Mouse (Mus musculus) adrenal gland, postnatal 10 days (tissue): ENCODE measurements at regions not wholly inside any gene's neighbourhood (a gene's known extent, or its start where the extent isn't known, plus 50 kb on each side); places are given as distances from the start of the nearest gene placed in this dataset.

ENCODE experiments used
- DNase-seq: peaks from one replicate; pipeline ENCODE4 v3.0.0; 2021; ENCODE audit warnings: mixed read lengths

GRCm38 (mm10) chr12:110082921-110083320, 195.9 kb upstream of the Dio3 start:
- DNase-seq = peak; percentile 37

GRCm38 (mm10) chr12:110083471-110083870, 195.4 kb upstream of the Dio3 start:
- no peak for DNase-seq

DNA sequence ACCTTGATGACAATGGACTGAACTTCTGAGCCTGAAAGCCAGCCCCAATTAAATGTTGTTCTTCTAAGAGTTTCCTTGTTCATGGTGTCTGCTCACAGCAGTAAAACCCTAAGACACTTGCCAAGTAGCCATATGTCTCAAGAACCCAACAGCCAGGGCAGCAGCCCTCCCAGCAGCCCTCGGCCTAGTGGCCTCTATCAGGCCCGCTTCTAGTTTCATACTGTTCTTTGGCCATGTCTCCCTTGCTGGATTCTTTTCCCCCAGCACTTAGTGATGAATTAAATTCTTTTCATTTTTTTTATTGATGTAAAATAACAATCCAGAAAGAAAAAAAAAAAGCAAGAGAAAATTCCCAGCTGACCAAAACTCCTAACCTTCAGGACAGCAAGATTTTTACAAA, 191.9 kb upstream of the Dio3 start:
- no peak for DNase-seq

DNA sequence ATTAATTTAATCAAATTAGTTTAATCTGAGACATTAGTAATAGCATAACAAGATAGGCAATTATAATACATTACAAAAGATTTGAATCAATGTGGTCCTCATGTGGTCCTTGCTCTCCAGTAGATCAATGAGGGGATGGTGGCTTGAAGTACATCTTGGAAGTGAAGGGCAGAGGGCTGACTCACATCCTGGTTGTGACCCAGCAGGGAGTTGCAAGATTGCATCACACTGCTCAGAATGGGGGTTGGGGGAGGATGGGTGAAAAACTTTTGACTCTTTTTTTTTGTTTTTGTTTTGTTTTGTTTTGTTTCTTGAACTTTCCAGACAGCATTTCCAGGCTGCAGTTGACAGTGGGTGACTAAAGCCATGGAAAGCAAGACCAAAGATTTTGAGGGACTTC, 191.1 kb upstream of the Dio3 start:
- peak; percentile 68 for DNase-seq

DNA sequence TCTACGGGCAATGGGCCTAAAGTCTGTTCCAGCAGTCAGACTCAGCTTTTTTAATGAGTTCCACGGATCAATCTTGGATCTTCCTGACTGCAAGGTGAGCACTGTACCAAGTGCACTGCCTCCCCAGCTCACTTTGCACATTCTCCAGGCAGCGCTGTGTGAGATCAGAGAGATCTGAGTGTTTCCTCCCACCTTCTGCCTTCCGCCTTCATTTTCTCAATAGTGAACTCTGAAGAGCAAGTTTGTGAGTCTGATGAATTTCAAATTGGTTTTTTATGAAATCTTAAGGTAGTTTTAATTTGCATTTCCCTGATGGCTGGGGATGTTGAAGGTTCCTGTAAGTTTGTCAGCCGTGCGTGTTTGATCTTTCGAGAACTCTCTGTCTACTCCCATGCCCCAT, 176.7 kb upstream of the Dio3 start:
- no peak for DNase-seq

GRCm38 (mm10) chr12:110112051-110112722, 166.7 kb upstream of the Dio3 start:
- DNase-seq = peak; percentile 13

- no peak for DNase-seq
These were observed 166.2 kb upstream of the Dio3 start for GRCm38 (mm10) chr12:110112723-110113105.

DNA sequence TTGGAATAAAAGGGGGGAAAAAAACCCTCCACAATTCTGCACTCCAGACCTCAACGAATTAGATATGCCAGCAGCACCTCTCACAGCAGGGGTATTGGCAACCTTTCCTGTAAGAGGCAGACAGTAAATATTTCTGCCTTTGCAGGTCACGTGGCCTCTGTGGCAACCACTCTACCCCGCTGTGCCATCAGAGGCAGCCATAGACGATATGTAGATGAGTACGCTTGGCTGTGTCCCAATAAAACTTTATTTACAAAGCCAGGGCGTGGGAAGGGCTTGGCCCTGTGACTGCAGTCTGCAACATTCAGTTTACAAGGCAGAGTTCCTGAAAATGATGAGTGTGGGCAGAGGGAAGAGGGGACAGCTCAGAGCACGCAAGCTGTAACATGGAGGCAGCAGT, 158.7 kb upstream of the Dio3 start:
- no peak for DNase-seq

DNA sequence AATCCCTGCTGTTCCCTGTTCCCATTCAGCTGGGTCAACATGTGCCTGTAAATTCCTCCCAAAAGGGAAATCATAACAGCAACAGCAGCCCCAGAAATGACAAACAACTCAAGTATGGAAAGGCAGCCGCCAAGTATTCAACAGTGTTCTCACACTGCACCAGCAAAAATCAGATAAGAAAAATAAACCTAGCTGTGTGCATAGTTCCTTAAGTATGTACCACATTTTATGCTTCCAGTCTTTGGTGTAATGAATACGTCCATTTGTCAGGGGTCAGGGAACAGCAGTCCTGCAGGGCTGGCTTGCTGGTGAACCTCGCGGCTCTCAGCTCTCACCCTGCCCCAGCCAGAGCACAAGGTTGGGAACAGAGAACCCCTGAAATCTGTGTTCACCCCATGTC, 155.9 kb upstream of the Dio3 start:
- no peak for DNase-seq

DNA sequence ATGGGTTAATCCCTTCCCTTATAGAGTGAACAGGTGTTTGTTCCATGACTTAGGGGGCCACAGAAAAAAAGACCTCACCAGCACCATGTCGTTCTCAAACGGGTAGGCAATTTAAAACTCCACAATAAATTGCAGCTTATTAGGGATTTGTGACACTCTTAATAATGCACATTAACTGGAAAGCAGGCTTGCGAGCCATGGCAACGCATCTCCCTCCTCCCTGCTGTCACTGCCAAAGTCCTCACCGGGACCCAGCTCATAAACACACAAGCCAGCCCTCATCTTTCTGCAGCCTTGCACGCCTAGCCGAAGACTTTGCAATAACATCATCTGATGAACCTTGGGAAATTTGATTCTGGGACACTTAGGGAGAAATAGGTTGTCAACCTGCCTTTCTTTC, 152.3 kb upstream of the Dio3 start:
- DNase-seq = no peak

GRCm38 (mm10) chr12:110145379-110145778, 133.5 kb upstream of the Dio3 start:
- DNase-seq = no peak

GRCm38 (mm10) chr12:110154225-110154962, 124.5 kb upstream of the Dio3 start:
- DNase-seq = peak; percentile 79

- DNase-seq = peak; percentile 56
These were observed 123.9 kb upstream of the Dio3 start for GRCm38 (mm10) chr12:110154963-110155325.

DNA sequence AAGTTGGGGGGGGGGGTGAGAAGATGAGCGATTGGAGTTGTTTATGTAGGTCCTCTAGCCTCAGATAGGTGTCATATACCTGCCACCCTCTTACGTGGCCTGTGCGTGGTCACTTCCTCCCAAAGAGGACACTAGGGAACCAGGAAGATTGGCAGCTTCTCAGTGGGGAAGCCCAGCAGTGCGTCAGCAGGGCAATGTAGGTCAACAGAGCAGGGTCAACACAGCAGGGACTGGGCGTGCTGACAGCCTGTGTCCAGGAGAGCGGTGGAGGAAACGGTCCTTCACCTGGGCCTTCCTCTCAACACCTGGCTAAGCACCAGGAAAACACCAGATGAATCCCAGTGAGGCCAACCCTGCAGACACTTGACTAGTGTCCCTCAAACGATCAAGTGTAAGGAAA, 122.4 kb upstream of the Dio3 start:
- peak; percentile 75 for DNase-seq

GRCm38 (mm10) chr12:110157998-110158747, 120.7 kb upstream of the Dio3 start:
- DNase-seq = no peak

GRCm38 (mm10) chr12:110161306-110161705, 117.6 kb upstream of the Dio3 start:
- DNase-seq = no peak

DNA sequence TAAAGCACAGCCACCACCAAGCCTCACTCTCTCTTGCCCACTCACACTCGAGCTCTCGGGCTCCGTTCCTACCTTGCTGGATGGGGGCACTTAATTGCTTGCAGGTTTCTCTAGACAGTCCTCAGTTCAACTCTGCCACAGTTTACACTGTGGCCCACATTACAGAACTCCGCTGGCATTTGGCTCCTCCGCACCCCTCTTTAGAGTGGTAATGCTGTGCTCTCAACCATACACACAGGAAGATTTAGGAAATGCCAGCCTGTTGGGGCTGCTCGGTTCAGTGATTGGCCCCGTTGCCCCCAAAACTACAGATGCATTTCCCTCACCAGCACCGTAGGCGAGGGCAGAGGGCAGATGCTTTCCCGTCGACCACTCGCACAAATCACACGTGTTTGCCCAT, 113.4 kb upstream of the Dio3 start:
- no peak for DNase-seq

GRCm38 (mm10) chr12:110168407-110168806, 110.5 kb upstream of the Dio3 start:
- no peak for DNase-seq

DNA sequence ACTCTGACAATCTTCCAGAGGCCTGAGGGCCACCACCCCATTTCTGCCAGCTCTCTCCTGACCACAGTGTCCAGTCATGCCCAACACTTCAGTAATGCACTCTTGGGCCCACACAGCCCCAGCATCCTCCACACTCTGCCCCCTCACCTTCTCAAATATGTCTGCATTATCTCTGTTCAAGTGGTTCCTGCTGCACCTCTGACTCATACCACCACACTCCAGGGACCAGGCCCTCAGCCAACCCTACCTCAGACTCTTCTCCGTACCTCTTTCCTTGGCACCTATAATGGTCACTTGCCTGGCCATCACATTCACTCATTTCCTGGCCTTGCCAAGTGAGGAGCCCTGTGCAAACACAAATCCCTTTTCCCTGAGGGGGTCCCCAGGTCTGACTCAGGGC, 109.6 kb upstream of the Dio3 start:
- DNase-seq = no peak

GRCm38 (mm10) chr12:110170496-110170895, 108.4 kb upstream of the Dio3 start:
- DNase-seq = no peak

GRCm38 (mm10) chr12:110177826-110178225, 101.0 kb upstream of the Dio3 start:
- no peak for DNase-seq

GRCm38 (mm10) chr12:110183473-110183872, 95.4 kb upstream of the Dio3 start:
- DNase-seq = no peak

- DNase-seq = no peak
These were observed 93.5 kb upstream of the Dio3 start for GRCm38 (mm10) chr12:110185399-110185798.

GRCm38 (mm10) chr12:110186381-110186780, 92.5 kb upstream of the Dio3 start:
- no peak for DNase-seq
